Mouse (Mus musculus) liver (tissue): ENCODE measurements at regions not wholly inside any gene's neighbourhood (a gene's known extent, or its start where the extent isn't known, plus 50 kb on each side); places are given as distances from the start of the nearest gene placed in this dataset.

Experiments
- DNase-seq: peaks from one replicate; pipeline ENCODE4 v3.0.0-alpha.2; 2020; ENCODE audit warnings: mixed read lengths

DNA sequence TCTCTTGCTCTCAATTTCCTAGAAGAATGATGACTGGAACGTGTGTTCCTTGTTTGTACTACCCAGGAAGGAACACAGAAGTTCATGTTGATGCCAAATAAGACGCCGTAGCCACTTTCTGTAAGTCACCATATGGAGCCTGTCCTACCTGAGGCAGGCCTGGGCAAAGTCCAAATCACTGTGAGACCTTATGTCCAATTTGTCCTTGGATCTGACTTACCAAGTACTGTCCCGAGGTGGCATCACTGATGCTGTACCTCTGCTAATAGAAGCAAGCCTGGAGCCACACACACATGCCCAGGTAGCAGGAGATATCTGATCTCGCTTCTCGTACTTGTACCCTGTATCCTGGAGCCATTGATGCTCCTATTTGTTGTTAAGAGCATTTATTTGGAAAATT, 91.2 kb upstream of the E2f7 start:
- DNase-seq = no peak

DNA sequence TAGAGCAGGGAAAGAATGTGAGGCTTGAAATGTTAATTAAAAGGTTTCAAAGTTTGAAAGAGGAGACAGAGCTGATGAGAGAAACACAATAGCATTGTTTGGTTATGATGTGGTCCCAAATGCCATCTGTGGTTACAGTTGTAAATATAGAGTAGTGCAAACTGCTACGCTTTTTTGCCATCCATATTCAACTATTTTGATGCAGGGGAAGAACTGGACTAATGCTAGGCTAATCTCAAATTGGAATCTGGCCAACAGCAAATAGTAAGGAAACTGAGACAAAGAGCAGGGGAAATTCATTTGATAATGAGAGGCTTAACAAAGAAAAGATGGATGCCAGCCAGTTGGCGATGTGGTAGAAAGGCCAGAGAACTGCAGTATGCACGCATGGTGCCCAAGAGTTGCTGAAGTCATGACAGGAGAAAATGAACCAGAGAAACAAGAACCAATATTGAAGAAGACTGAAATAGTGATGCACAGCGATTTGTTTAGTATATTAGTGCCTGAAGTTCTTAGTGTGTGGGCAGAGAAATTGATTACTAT, 87.0 kb upstream of the E2f7 start:
- no peak for DNase-seq

DNA sequence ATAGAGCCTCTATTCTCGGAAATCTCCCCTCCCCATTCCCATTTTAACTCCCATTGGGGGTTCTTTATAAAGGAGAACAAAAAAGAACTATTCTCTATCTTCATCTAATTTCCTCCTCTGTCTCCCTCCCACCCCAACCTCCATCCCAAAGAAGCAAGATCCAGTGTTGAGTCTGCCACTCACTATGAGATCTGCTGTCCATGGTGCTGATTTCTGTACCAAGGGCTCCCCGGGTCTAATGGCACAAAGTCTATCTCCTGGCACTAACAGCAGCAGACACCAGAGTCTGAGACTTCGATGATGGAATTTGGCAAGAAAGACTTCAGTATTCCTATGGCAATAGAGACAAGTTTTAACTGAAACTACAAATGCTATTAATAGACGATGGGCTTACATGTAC, 68.7 kb upstream of the E2f7 start:
- peak; percentile 22 for DNase-seq
